Mouse (Mus musculus) cortical plate, adult 2 months (tissue): ENCODE data around the gene Trp53tg5.

ENCODE experiments used
- CTCF ChIP-seq: fragments of 200-500 bp; IDR thresholded peaks from 2 replicates; pipeline ENCODE4 v1.5.1; 2011; ENCODE audit warnings: mild to moderate bottlenecking, control low read depth, low read length; ENCODE audit not compliant: insufficient read depth; ENCODE audit errors: extremely low read depth
- POLR2A ChIP-seq: fragments of 200-500 bp; IDR thresholded peaks from 2 replicates; pipeline ENCODE4 v1.6.1; 2011; ENCODE audit warnings: mild to moderate bottlenecking, low read length, control low read depth; ENCODE audit not compliant: insufficient read depth; ENCODE audit errors: extremely low read depth

DNA sequence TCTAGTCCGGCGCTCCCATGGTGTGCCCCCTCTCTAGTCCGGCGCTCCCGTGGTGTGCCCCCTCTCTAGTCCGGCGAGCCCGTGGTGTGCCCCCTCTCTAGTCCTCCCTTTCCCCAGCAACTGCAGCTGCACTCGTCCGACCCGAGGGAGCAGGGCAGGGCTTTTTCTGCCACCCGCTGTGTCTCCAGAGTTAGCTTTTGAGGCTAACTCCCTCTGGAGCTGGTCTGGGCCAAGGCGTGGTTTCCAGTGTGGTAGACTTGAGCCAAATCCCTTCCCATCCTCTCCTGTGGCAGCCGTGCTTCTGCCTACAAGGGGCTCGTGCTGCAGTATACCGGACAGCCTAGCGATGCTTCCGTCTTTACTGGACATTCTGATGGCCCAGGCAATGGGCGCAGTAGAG, 34.3 kb upstream of the Trp53tg5 start:
- TF ChIP-seq POLR2A: no peak
- TF ChIP-seq CTCF: no peak
